Mouse (Mus musculus): ENCODE data around the gene Fam102a. TPM values are rescaled to one million over a fixed set of nuclear protein-coding genes. Genes with fewer than 3 reads are reported as not detected.
A peak's percentile ranks its signal among the peaks of the same experiment; 100 is the strongest.

Gene Fam102a
- polyA plus RNA-seq, 1 experiment from 2014 or later, result 6.8 TPM

- H3K4me1 ChIP-seq, result 0 out of 2 replicates have a peak, but pooled peaks cover 3% of the 10 kb centered on the region
- no peaks in the 10 kb centered on the region for H3K27me3 ChIP-seq (ENCODE audit: low read depth, poor library complexity, severe bottlenecking)
- H3K36me3 ChIP-seq, result no peaks in the 10 kb centered on the region
- no peak overlapping the region for H3K4me3 ChIP-seq
- no peak for DNase-seq (ENCODE audit: low spot score)
- no peaks in the 10 kb centered on the region for H3K9me3 ChIP-seq (replicated peaks)
- 86% methylated on average over 8 of the region's 8 CpGs for WGBS
- no peak overlapping the region for H3K27ac ChIP-seq (replicated peaks)
Observed at GRCm38 (mm10) chr2:32520034-32520990, 14.8 kb upstream of the Fam102a start.

DNA sequence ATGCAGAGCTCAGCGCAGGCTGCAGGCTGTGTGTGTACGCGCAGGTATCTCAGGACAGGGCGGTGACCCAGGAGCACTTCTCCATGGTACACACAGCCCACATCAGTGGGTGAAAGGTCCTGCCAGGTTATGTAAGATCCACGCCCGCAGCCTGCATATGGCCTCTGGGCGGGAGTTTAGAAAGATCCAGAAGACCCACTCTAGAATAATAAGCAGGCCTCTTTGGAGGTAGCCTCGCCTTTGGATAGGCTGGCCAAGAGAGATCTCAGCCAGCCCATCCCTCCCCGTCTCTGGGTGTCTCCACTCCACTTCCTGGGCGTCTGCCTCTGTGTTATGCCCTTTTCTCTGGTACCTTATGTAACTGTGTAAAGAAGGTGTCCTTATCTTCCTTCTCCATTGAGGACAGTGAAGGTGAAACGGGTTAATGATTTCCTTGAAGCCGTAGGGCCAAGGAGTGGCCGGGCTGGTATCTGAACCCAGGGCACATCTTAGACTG lies 10.5 kb upstream of the Fam102a start:
- Histone ChIP-seq H3K4me1 (peaks cover 12% of the 10 kb centered on the region), H3K27me3 (ENCODE audit: low read depth, poor library complexity, severe bottlenecking) (no peaks in the 10 kb centered on the region), H3K9me3 (replicated peaks) (no peaks in the 10 kb centered on the region), H3K36me3 (no peaks in the 10 kb centered on the region), H3K27ac (replicated peaks) (no peak overlapping the region), H3K4me3 (no peak overlapping the region)
- no peak for DNase-seq (ENCODE audit: low spot score)
- WGBS, result 91% methylated on average over 13 of the region's 13 CpGs

- Histone ChIP-seq H3K9me3 (replicated peaks) (no peaks in the 10 kb centered on the region), H3K27me3 (ENCODE audit: low read depth, poor library complexity, severe bottlenecking) (no peaks in the 10 kb centered on the region), H3K36me3 (no peaks in the 10 kb centered on the region), H3K27ac (replicated peaks) (no peak overlapping the region), H3K4me3 (no peak overlapping the region), H3K4me1 (peaks cover 12% of the 10 kb centered on the region)
- no peak for DNase-seq (ENCODE audit: low spot score)
- 87% methylated on average over 12 of the region's 12 CpGs for WGBS
Observed at GRCm38 (mm10) chr2:32525816-32526215, 9.3 kb upstream of the Fam102a start.

GRCm38 (mm10) chr2:32527468-32527966 lies 7.6 kb upstream of the Fam102a start:
- Histone ChIP-seq H3K27ac (replicated peaks) (0 out of 2 replicates have a peak overlapping the region, but pooled peaks have one; percentile 49), H3K27me3 (ENCODE audit: low read depth, poor library complexity, severe bottlenecking) (no peaks in the 10 kb centered on the region), H3K9me3 (replicated peaks) (no peaks in the 10 kb centered on the region), H3K36me3 (no peaks in the 10 kb centered on the region), H3K4me3 (no peak overlapping the region), H3K4me1 (peaks cover 9% of the 10 kb centered on the region)
- WGBS, result 62% methylated on average over 14 of the region's 14 CpGs
- DNase-seq (ENCODE audit: low spot score), result no peak

GRCm38 (mm10) chr2:32528326-32528725 lies 6.8 kb upstream of the Fam102a start:
- Histone ChIP-seq H3K27me3 (ENCODE audit: low read depth, poor library complexity, severe bottlenecking) (no peaks in the 10 kb centered on the region), H3K4me1 (peaks cover 13% of the 10 kb centered on the region), H3K9me3 (replicated peaks) (no peaks in the 10 kb centered on the region), H3K4me3 (no peak overlapping the region), H3K36me3 (no peaks in the 10 kb centered on the region), H3K27ac (replicated peaks) (no peak overlapping the region)
- WGBS, result 87% methylated on average over 1 of the region's 1 CpGs
- DNase-seq (ENCODE audit: low spot score), result no peak

DNA sequence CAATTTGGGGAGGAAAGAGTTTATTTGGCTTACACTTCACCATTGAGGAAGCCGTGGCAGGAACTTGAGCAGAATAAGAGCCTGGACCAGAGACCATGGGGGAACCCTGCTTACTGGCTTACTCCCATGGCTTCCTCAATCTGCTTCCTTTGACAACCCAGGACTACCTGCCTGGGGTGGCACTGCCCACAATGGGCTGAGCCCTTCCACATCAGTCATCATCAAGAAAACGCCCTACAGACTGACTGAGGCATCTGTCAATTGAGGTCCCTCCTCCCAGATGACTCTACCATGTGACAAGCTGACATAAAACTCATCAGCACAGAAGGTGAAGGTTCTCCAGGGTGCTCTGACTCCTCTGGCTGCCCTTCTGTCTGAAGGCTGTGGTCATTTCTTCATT lies 4.7 kb upstream of the Fam102a start:
- no peak for DNase-seq (ENCODE audit: low spot score)
- no peaks in the 10 kb centered on the region for H3K9me3 ChIP-seq (replicated peaks)
- H3K36me3 ChIP-seq, result no peaks in the 10 kb centered on the region
- WGBS, result 84% methylated on average over 2 of the region's 2 CpGs
- H3K4me1 ChIP-seq, result peaks cover 29% of the 10 kb centered on the region
- no peaks in the 10 kb centered on the region for H3K27me3 ChIP-seq (ENCODE audit: low read depth, poor library complexity, severe bottlenecking)
- H3K4me3 ChIP-seq, result no peak overlapping the region
- no peak overlapping the region for H3K27ac ChIP-seq (replicated peaks)

DNA sequence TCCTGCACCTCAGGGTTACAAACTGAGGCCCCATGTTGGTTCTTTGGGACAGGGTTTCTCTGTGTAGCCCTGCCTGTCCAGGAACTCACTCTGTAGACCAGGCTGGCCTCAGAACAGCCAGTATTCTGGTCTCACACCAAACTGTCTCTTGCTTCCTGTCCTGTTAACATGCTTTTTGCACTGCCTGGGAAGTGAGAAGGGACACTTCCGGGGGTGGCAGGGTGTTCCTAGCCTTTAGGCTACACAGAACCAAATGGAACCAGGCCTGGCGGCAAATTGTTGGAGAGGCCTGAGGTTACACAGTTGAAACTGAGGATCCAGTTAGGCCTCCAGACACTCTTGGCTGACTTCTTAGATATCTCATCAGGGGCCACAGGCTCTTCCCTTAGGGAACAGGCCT lies 2.0 kb upstream of the Fam102a start:
- 95% methylated on average over 2 of the region's 2 CpGs for WGBS
- DNase-seq (ENCODE audit: low spot score), result no peak
- Histone ChIP-seq H3K36me3 (no peaks in the 10 kb centered on the region), H3K27ac (replicated peaks) (peak overlapping the region; percentile 94; the same call in 1 of the 2 replicates), H3K4me3 (no peak overlapping the region), H3K4me1 (peaks cover 47% of the 10 kb centered on the region), H3K27me3 (ENCODE audit: low read depth, poor library complexity, severe bottlenecking) (no peaks in the 10 kb centered on the region), H3K9me3 (replicated peaks) (no peaks in the 10 kb centered on the region)

- H3K4me1 ChIP-seq, result peaks cover 58% of the 10 kb centered on the region
- no peaks in the 10 kb centered on the region for H3K36me3 ChIP-seq
- peak; percentile 73 for DNase-seq (ENCODE audit: low spot score)
- H3K9me3 ChIP-seq (replicated peaks), result no peaks in the 10 kb centered on the region
- WGBS, result 11% methylated on average over 13 of the region's 13 CpGs
- H3K4me3 ChIP-seq, result peak overlapping the region; percentile 91
- H3K27ac ChIP-seq (replicated peaks), result peak overlapping the region; percentile 94
- no peaks in the 10 kb centered on the region for H3K27me3 ChIP-seq (ENCODE audit: low read depth, poor library complexity, severe bottlenecking)
Observed at GRCm38 (mm10) chr2:32534061-32534732, 935 bp upstream of the Fam102a start.

DNA sequence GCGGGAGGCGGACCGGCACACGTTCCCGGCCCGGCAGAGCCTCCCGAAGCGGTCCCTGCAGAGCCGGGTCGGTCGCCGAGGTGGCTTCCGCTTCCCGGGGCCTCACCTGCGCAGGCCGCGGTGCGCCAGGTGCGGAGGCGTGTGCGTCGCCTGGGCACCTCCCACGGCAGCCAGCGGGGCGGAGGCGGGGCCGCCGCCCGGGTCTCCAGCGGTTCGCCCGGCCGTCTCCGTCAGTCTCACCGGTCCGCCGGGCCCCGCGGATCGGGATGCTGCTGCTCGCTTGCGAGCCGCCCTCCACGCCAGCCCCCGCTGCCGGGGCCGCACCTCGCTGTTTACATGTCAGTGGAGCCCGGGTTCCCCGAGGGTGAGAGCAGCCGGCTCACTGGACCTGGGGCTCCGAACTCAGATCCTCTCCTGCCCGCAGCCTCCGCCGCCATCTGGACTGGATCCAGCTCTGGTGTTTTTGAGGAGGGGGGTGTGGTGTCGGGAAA lies 414 bp downstream of the Fam102a start:
- H3K27ac ChIP-seq (replicated peaks), result peak overlapping the region; percentile 94

GRCm38 (mm10) chr2:32536086-32536633 lies 1.0 kb downstream of the Fam102a start:
- Histone ChIP-seq H3K36me3 (no peaks in the 10 kb centered on the region), H3K9me3 (replicated peaks) (no peaks in the 10 kb centered on the region), H3K27me3 (ENCODE audit: low read depth, poor library complexity, severe bottlenecking) (no peaks in the 10 kb centered on the region), H3K4me3 (peak overlapping the region; percentile 91), H3K27ac (replicated peaks) (peak overlapping the region; percentile 94), H3K4me1 (peaks cover 77% of the 10 kb centered on the region)
- DNase-seq (ENCODE audit: low spot score), result peak; percentile 26
- WGBS, result under 1% methylated on average over 14 of the region's 14 CpGs

More for the DNA sequence above, 414 bp downstream of the Fam102a start:
- DNase-seq (ENCODE audit: low spot score), result no peak
- Histone ChIP-seq H3K36me3 (no peaks in the 10 kb centered on the region), H3K9me3 (replicated peaks) (no peaks in the 10 kb centered on the region), H3K4me1 (peaks cover 71% of the 10 kb centered on the region), H3K27me3 (ENCODE audit: low read depth, poor library complexity, severe bottlenecking) (no peaks in the 10 kb centered on the region), H3K4me3 (peak overlapping the region; percentile 91)
- WGBS, result under 1% methylated on average over 56 of the region's 56 CpGs

DNA sequence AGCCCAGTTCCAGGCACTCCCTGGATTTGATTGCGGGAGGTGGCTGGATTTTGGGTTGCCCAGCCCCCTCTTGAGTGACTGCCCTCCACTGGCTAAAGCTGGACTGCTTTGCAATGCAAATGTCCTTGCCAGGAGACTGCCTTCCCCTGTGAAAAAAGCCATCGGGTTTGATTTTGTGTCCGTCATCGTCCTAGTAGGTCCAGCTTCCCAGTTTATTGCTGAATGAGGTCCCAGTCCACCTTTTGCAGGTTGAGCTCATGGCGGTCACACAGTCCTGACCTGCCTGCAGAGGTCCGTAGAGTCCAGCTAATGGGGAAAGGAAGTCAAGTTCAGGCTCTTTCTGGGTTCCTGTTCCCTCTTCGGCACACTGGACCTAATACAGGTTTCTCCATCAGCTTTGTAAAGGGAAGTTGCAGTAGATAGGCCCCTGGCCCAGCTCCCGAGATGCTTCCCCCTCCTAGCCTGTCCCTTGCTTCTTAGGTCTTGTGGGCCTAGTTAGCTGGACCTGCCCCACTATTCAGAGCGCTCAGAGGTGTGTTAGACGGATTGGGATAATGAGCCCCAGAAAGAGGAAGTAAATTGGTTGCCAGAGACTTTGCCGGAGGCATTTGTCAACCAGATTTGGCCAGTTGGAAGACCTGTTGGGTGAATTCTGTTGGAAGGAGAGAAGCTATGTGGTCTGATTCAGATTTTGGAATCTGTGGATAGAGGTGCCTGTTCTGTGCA lies 1.7 kb downstream of the Fam102a start:
- Histone ChIP-seq H3K27me3 (ENCODE audit: low read depth, poor library complexity, severe bottlenecking) (no peaks in the 10 kb centered on the region), H3K27ac (replicated peaks) (peak overlapping the region; percentile 94), H3K4me3 (peak overlapping the region; percentile 91), H3K4me1 (peaks cover 78% of the 10 kb centered on the region), H3K36me3 (no peaks in the 10 kb centered on the region), H3K9me3 (replicated peaks) (no peaks in the 10 kb centered on the region)
- peak; percentile 63 for DNase-seq (ENCODE audit: low spot score)
- 7% methylated on average over 11 of the region's 11 CpGs for WGBS
